Mouse (Mus musculus) liver, postnatal 0 days (tissue): ENCODE data around the gene Btbd9.

ENCODE experiments used
- CTCF ChIP-seq: sonication (generic); IDR thresholded peaks from 2 replicates; pipeline ENCODE4 v1.5.1; 2016; ENCODE audit warnings: antibody characterized with exemption, low read depth
- EP300 ChIP-seq: IDR thresholded peaks from 2 replicates; pipeline ENCODE4 v1.6.1; 2016; ENCODE audit warnings: antibody characterized with exemption, low read depth, mild to moderate bottlenecking

- TF ChIP-seq EP300 (no peak), CTCF (no peak)
These were observed 360.5 kb downstream of the Btbd9 start for GRCm38 (mm10) chr17:30215741-30216140.
